ENCODE assay signal across 24 mouse cellular contexts in genomic region chr9:71012399-71012798, GRCm38 (mm10).
A peak's percentile ranks its signal among the peaks of the same experiment; 100 is the strongest.
DNase-seq lines count a peak whose midpoint lies in the region; ATAC-seq and TF ChIP-seq lines count a peak whose summit lies in the region.
"Had no signal": no experiment of that assay in that cellular context is flagged by ENCODE, and none has a peak within 500 bp of the region (broad histone marks: within the 10 kb centered on the region; RNA-seq: fewer than 3 reads in every experiment).

No protein-coding gene starts in this region.

- intact Hi-C loops in left cerebral cortex, postnatal 14 days (cut with DNase I) = no loop called here
- intact Hi-C loops in left cerebral cortex, postnatal 36 days (cut with DNase I) = loop anchor here (10.0 kb wide), 1 partner anchor 52 kb away; no protein-coding TSS in a partner anchor

- no peaks in the 10 kb centered on the region for H3K9me3 ChIP-seq in midbrain, embryonic 13.5 days
- H3K9me3 ChIP-seq: heart, embryonic 15.5 days; hindbrain, embryonic 15.5 days; limb, embryonic 13.5 days; liver, embryonic 12.5 days; midbrain, embryonic 10.5 days had no signal

- no peak overlapping the region for H3K27ac ChIP-seq in midbrain, embryonic 13.5 days
- H3K27ac ChIP-seq: heart, embryonic 15.5 days; hindbrain, embryonic 15.5 days; limb, embryonic 13.5 days; liver, embryonic 12.5 days; midbrain, embryonic 10.5 days had no signal

- no peaks in the 10 kb centered on the region for H3K4me1 ChIP-seq in midbrain, embryonic 13.5 days (replicated peaks)
- H3K4me1 ChIP-seq: heart, embryonic 15.5 days; hindbrain, embryonic 15.5 days; limb, embryonic 13.5 days; liver, embryonic 12.5 days; midbrain, embryonic 10.5 days had no signal

- no peak for TF ChIP-seq POLR2A in brain, embryonic 14.5 days (IDR thresholded peaks at IDR 0.05; ENCODE audit: borderline replicate concordance, extremely low read depth, insufficient read depth, insufficient read length, poor library complexity, severe bottlenecking)

- no peak for TF ChIP-seq CTCF in brain, embryonic 14.5 days (IDR thresholded peaks at IDR 0.05; ENCODE audit: borderline replicate concordance, extremely low read depth, insufficient read depth, insufficient read length)

- no peaks in the 10 kb centered on the region for H3K27me3 ChIP-seq in midbrain, embryonic 13.5 days
- H3K27me3 ChIP-seq: heart, embryonic 15.5 days; hindbrain, embryonic 15.5 days; limb, embryonic 13.5 days had no signal

- no peak overlapping the region for H3K4me3 ChIP-seq in midbrain, embryonic 13.5 days (replicated peaks)
- H3K4me3 ChIP-seq: heart, embryonic 15.5 days; hindbrain, embryonic 15.5 days; limb, embryonic 13.5 days; liver, embryonic 12.5 days; midbrain, embryonic 10.5 days had no signal

- peak; percentile 45 to 52 for DNase-seq in frontal cortex, postnatal 36 days (ENCODE audit: low spot score in 2 of 2)
- DNase-seq in frontal cortex, postnatal 10 days (ENCODE audit: low spot score in 2 of 2) = no peak
- peak; percentile 15 to 35 for DNase-seq in left cerebral cortex, adult 18-20 months (ENCODE audit: low spot score in 2 of 2)
- no peak for DNase-seq in left cerebral cortex, postnatal 14 days (ENCODE audit: low spot score in 2 of 2)
- peak; percentile 9 for DNase-seq in brain, embryonic 14.5 days (ENCODE audit: low read depth)
- DNase-seq in left cerebral cortex, postnatal 36 days (ENCODE audit: low spot score in 2 of 2) = peak; percentile 21 to 33
- DNase-seq: adrenal gland, adult 2 months; cerebellum, adult 2 months; cerebellum, postnatal 36 days; gastrocnemius, postnatal 36 days; heart, postnatal 36 days; kidney, postnatal 36 days; layer of hippocampus, postnatal 36 days; lung, adult 18-20 months; lung, postnatal 10 days; thymus, adult 2 months; thymus, postnatal 4 days had no signal

- H3K9ac ChIP-seq in midbrain, embryonic 13.5 days (replicated peaks) = no peak overlapping the region
- H3K9ac ChIP-seq: heart, embryonic 15.5 days; hindbrain, embryonic 15.5 days; limb, embryonic 13.5 days; liver, embryonic 12.5 days had no signal

- ATAC-seq in midbrain, embryonic 13.5 days = no peak
- ATAC-seq: intestine, embryonic 16.5 days; liver, embryonic 12.5 days had no signal

- no peak overlapping the region for H3K4me2 ChIP-seq in midbrain, embryonic 13.5 days (replicated peaks)
- H3K4me2 ChIP-seq: heart, embryonic 15.5 days; hindbrain, embryonic 15.5 days; limb, embryonic 13.5 days; liver, embryonic 12.5 days had no signal

- H3K36me3 ChIP-seq in midbrain, embryonic 13.5 days = no peaks in the 10 kb centered on the region
- H3K36me3 ChIP-seq: heart, embryonic 15.5 days; hindbrain, embryonic 15.5 days; limb, embryonic 13.5 days; liver, embryonic 12.5 days; midbrain, embryonic 10.5 days had no signal

- WGBS in midbrain, embryonic 13.5 days = 77% methylated on average over 1 of the region's 1 CpGs

Comparison
In these comparisons a context has a peak if more than half of its experiments do, and no peak if none do; other contexts are left out.
1. DNase-seq: peak in frontal cortex, postnatal 36 days (2 of 2), left cerebral cortex, adult 18-20 months (2 of 2), brain, embryonic 14.5 days (single experiment) and left cerebral cortex, postnatal 36 days (2 of 2); none in frontal cortex, postnatal 10 days (0 of 2) and left cerebral cortex, postnatal 14 days (0 of 2).